Mouse (Mus musculus): ENCODE measurements around the gene Olfr624. TPM values are rescaled to one million over a fixed set of nuclear protein-coding genes. Genes with fewer than 3 reads are reported as not detected.
"Not testable (repeated sequence)": the region's sequence is repeated elsewhere in the genome, so short reads cannot be mapped to it uniquely, and the experiment has no call there.

Olfr624 gene
- 0.04 and 0.10 TPM in 2 replicates for polyA plus RNA-seq (2016; fragmentation: Nextera tagmentation; extraction: Ambion mirVana)

DNA sequence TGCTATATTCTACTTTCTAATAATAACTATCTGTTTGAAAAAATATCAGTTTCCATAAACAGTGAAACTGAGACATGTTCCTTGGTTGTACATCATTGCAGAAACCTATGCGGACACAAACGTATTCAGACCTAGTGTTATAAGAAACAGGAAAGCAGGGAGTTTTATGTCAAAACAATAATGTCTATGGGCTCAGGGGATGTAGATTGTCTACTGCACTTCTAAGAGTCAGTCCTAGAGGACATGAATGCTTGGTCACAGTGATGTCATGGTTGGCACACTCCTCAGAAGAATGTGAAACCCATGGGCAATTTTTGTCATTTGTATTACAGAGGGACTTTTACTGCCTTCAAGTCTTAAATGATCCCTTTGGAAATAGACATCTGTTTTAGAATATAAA is at the start of gene Olfr624:
Gene Olfr624 (minus strand): TSS at position 101 of the 400 bp plus-strand sequence.
- H3K27me3 ChIP-seq = no peaks in the 10 kb centered on the region
- H3K9ac ChIP-seq = no peak within 1 kb of the TSS
- ATAC-seq (ENCODE audit: insufficient number of reproducible peaks, insufficient read depth, low FRiP score, low TSS enrichment) = no peak
- no peak within 1 kb of the TSS for H3K4me2 ChIP-seq (replicated peaks)
- H3K4me3 ChIP-seq = no peak within 1 kb of the TSS
- no peaks in the 10 kb centered on the region for H3K4me1 ChIP-seq
- WGBS = 88% methylated on average over 2 of the region's 2 CpGs
- no peak within 1 kb of the TSS for H3K27ac ChIP-seq
- no peaks in the 10 kb centered on the region for H3K9me3 ChIP-seq
- H3K36me3 ChIP-seq = no peaks in the 10 kb centered on the region

DNA sequence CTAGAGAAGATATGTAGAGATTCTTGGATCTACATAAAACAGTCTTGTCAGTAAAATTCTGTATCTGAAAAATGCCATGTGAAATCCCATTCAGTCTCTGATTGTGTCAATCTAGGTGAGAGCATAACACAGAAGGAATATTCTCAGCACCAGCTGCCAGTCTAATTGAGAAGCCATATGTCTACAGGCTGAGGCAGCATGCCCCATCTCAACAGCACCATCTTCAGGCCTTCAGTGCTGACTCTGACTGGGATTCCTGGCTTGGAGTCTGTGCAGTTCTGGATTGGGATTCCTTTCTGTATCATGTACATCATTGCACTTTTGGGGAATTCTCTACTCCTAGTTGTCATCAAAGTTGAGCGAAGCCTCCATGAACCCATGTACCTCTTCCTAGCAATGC is 45.4 kb upstream of the Olfr624 start:
- H3K27me3 ChIP-seq; H3K4me1 ChIP-seq; H3K4me3 ChIP-seq; ATAC-seq (ENCODE audit: insufficient number of reproducible peaks, insufficient read depth, low FRiP score, low TSS enrichment); H3K9ac ChIP-seq; H3K27ac ChIP-seq; H3K4me2 ChIP-seq (replicated peaks); H3K36me3 ChIP-seq; H3K9me3 ChIP-seq: not testable (repeated sequence)
- 100% methylated on average over 1 of the region's 1 CpGs for WGBS

DNA sequence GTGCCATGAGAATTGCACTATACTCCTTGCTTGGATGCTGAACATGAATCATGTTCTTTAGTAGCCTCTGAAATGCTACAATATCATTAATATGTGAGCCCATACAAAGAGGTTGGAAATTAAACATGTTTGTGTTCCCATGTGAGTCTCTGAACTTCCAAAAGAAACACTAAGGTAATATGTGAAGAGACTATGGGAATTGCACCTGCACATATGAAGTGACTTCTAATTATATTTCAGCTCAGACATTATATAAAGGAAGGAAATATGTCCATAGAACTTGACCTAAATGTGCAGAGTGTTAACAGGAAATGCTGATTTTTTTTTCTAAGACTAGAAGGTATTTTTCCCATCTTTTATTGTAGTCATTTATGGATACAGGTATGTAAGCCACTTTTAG is 43.4 kb upstream of the Olfr624 start, which contains the start of gene Olfr243:
Gene Olfr243 (plus strand): TSS at position 301 of the 400 bp plus-strand sequence.
- no peak within 1 kb of the TSS for H3K27ac ChIP-seq
- H3K9ac ChIP-seq = no peak within 1 kb of the TSS
- H3K36me3 ChIP-seq = no peaks in the 10 kb centered on the region
- no peaks in the 10 kb centered on the region for H3K9me3 ChIP-seq
- H3K27me3 ChIP-seq = no peaks in the 10 kb centered on the region
- H3K4me1 ChIP-seq = no peaks in the 10 kb centered on the region
- no peak within 1 kb of the TSS for H3K4me3 ChIP-seq
- ATAC-seq (ENCODE audit: insufficient number of reproducible peaks, insufficient read depth, low FRiP score, low TSS enrichment) = no peak
- H3K4me2 ChIP-seq (replicated peaks) = no peak within 1 kb of the TSS

DNA sequence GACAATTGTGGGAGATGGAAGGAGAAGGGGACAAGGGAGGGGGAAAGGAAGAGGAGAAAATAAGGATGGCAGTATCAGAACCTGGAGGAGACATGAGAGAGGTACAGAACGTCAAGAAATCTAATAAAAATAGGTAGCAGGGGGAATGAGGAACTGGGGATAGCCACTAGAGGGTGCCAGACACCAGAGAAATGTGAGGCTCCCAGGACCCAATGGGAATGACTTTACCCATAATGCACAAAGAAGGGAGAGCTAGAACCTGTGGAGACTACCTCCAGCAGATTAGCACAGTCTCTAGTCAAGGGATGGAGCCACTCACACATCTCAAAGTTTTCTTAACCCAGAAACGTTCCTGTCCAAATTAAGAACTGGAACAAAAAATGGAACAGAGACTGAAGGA is 41.0 kb upstream of the Olfr624 start:
- ATAC-seq (ENCODE audit: insufficient number of reproducible peaks, insufficient read depth, low FRiP score, low TSS enrichment) = no peak

DNA sequence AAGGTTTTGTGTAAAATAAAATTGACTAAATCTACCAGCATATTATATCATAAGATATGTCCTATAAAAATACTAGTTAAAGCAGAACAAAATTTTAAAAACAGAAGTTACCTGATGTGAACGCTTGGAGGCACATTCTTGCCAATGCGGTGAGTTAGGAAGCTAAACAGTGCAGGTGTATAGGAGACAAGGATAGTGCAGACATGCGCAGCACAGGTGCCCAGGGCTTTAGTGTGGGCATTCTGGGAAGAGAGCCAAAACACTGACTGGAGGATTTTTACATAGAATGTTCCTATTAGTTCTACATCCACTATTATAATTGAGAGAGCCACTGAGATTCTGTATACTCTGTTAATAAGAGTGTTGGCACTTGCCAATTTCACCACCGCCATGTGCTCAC is 28.5 kb upstream of the Olfr624 start:
- Histone ChIP-seq H3K9me3 (no peaks in the 10 kb centered on the region), H3K4me3 (no peak overlapping the region), H3K4me1 (no peaks in the 10 kb centered on the region), H3K9ac (no peak overlapping the region), H3K4me2 (replicated peaks) (no peak overlapping the region), H3K36me3 (no peaks in the 10 kb centered on the region), H3K27me3 (no peaks in the 10 kb centered on the region), H3K27ac (no peak overlapping the region)
- 93% methylated on average over 4 of the region's 4 CpGs for WGBS
- ATAC-seq (ENCODE audit: insufficient number of reproducible peaks, insufficient read depth, low FRiP score, low TSS enrichment) = no peak

More for the DNA sequence above, 41.0 kb upstream of the Olfr624 start:
- no peak overlapping the region for H3K27ac ChIP-seq
- H3K4me3 ChIP-seq = no peak overlapping the region
- 26% methylated on average over 2 of the region's 2 CpGs for WGBS
- H3K27me3 ChIP-seq = no peaks in the 10 kb centered on the region
- H3K4me2 ChIP-seq (replicated peaks) = no peak overlapping the region
- H3K9me3 ChIP-seq = no peaks in the 10 kb centered on the region
- H3K4me1 ChIP-seq = no peaks in the 10 kb centered on the region
- H3K9ac ChIP-seq = no peak overlapping the region
- H3K36me3 ChIP-seq = no peaks in the 10 kb centered on the region

DNA sequence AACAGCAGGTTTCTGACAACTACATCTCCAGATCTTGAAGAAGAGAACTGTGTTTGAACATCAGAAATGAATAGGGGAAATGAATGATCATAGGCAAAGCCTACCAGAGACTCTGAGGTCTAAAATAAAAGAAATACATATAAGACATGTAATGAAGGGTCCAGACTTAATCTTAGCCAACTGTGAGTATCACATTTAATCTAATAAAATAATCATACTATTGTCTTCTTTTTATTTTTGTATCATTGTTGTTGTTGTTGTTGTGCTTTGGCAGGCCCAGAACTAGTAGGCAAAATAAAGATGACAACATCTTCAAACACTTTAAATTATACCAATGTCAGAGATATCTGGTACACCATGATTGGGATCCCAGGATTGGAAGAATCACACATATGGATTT is 11.4 kb upstream of the Olfr624 start, which contains the start of gene Olfr625-ps1:
Gene Olfr625-ps1 (plus strand): TSS at position 301 of the 400 bp plus-strand sequence.
- H3K4me1 ChIP-seq = no peaks in the 10 kb centered on the region
- H3K4me3 ChIP-seq = no peak within 1 kb of the TSS
- no peak within 1 kb of the TSS for H3K9ac ChIP-seq
- H3K27me3 ChIP-seq = no peaks in the 10 kb centered on the region
- no peaks in the 10 kb centered on the region for H3K36me3 ChIP-seq
- H3K4me2 ChIP-seq (replicated peaks) = no peak within 1 kb of the TSS
- ATAC-seq (ENCODE audit: insufficient number of reproducible peaks, insufficient read depth, low FRiP score, low TSS enrichment) = no peak
- H3K9me3 ChIP-seq = no peaks in the 10 kb centered on the region
- H3K27ac ChIP-seq = no peak within 1 kb of the TSS

DNA sequence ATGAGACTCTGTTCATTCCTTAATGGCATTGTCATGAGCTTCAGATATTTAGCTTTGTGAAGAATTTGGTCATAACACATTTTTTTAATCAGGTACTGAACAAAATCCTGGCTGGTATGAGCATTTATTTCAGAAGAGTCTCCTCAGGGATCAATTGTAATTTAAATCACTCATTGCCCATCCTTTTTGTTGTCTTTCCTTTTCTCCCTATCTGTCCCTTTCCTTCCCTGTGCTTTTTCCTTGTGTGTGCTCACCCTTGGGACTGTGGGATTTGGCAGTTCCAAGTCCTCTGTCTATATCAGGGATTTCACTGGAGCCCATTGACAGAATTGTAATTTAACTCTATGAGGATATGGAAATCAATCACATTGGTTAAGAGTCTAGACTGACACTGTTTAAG is 7.4 kb downstream of the Olfr624 start, which contains the start of gene Olfr623:
Gene Olfr623 (minus strand): TSS at position 101 of the 400 bp plus-strand sequence.
- no peak for ATAC-seq (ENCODE audit: insufficient number of reproducible peaks, insufficient read depth, low FRiP score, low TSS enrichment)
- Histone ChIP-seq H3K9me3 (no peaks in the 10 kb centered on the region), H3K4me1 (no peaks in the 10 kb centered on the region), H3K4me3 (no peak within 1 kb of the TSS), H3K4me2 (replicated peaks) (no peak within 1 kb of the TSS), H3K9ac (no peak within 1 kb of the TSS), H3K36me3 (no peaks in the 10 kb centered on the region), H3K27ac (no peak within 1 kb of the TSS), H3K27me3 (no peaks in the 10 kb centered on the region)

DNA sequence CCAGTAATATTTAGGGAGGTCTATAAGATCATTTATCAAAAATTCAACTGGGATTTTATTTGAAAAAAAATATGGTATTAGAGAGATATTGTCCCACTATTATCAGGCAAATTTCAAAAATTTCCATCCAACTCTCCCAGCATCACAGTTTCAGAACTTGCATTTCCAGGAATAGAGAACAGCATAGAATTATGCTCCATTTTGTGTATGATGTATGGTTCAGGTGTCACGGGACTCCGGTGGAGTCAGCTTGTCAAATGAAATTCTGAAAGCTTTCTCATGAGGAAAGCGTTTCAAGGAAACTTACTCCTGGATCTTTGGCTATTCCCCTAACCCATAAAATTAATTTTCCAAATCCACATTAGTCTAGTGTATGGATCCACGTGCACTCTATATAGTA is 26.9 kb downstream of the Olfr624 start:
- ATAC-seq (ENCODE audit: insufficient number of reproducible peaks, insufficient read depth, low FRiP score, low TSS enrichment) = no peak
- H3K4me1 ChIP-seq = no peaks in the 10 kb centered on the region
- H3K9ac ChIP-seq = no peak overlapping the region
- H3K27me3 ChIP-seq = no peaks in the 10 kb centered on the region
- H3K27ac ChIP-seq = no peak overlapping the region
- no peak overlapping the region for H3K4me2 ChIP-seq (replicated peaks)
- WGBS = 85% methylated on average over 4 of the region's 4 CpGs
- H3K36me3 ChIP-seq = no peaks in the 10 kb centered on the region
- no peak overlapping the region for H3K4me3 ChIP-seq
- H3K9me3 ChIP-seq = no peaks in the 10 kb centered on the region

DNA sequence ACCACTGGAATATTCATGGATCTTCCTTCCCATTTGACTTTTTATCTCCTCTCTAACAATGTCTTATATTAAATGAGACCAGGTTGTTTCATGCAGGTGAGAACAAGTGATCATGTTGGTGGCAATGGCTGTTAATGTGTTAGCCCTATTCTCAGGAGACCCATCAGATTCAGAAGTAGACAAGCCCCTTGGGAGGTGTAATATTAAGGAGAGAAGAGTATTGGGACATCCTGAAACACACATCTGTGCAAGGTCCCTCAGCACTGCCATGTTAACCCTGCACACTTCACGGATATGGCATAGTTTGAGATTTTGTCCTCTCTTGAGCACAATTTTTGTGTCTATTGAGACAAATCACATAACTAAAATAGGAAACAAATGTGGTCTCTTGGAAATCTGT is 28.4 kb downstream of the Olfr624 start, which contains the start of gene Olfr622:
Gene Olfr622 (minus strand): TSS at position 101 of the 400 bp plus-strand sequence.
- no peak for ATAC-seq (ENCODE audit: insufficient number of reproducible peaks, insufficient read depth, low FRiP score, low TSS enrichment)
- Histone ChIP-seq H3K27ac (no peak within 1 kb of the TSS), H3K4me3 (no peak within 1 kb of the TSS), H3K4me2 (replicated peaks) (no peak within 1 kb of the TSS), H3K27me3 (no peaks in the 10 kb centered on the region), H3K4me1 (no peaks in the 10 kb centered on the region), H3K36me3 (no peaks in the 10 kb centered on the region), H3K9me3 (no peaks in the 10 kb centered on the region), H3K9ac (no peak within 1 kb of the TSS)
- 69% methylated on average over 1 of the region's 1 CpGs for WGBS

DNA sequence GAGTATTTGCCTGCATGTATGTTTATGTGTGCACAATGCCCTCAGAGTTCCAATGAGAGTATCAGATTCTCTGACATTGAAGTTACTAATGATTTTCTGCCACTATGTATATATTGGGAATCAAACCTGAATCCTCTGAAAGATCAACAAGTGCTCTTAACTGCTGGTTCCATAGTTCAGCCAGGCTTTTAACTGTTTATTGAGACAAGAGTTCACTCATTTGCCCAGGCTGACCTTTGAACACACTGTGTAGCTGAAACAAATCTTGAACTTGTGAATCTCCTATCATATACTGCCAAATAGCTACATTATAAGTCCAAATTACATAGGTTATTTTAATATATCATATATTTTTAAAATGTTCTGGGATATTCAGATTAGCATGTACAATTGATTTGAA is 34.2 kb downstream of the Olfr624 start:
- H3K27ac ChIP-seq = no peak overlapping the region
- no peak overlapping the region for H3K4me3 ChIP-seq
- H3K9me3 ChIP-seq = no peaks in the 10 kb centered on the region
- no peaks in the 10 kb centered on the region for H3K4me1 ChIP-seq
- H3K4me2 ChIP-seq (replicated peaks) = no peak overlapping the region
- H3K27me3 ChIP-seq = no peaks in the 10 kb centered on the region
- H3K36me3 ChIP-seq = no peaks in the 10 kb centered on the region
- ATAC-seq (ENCODE audit: insufficient number of reproducible peaks, insufficient read depth, low FRiP score, low TSS enrichment) = no peak
- H3K9ac ChIP-seq = no peak overlapping the region

Other genes starting within 250 kb of the Olfr624 start
- gene Olfr605, start 225.8 kb downstream of the Olfr624 start, polyA plus RNA-seq (2016; fragmentation: Nextera tagmentation; extraction: Ambion mirVana) = not detected in 2 replicates
- gene Olfr606, start 222.1 kb downstream of the Olfr624 start, polyA plus RNA-seq (2016; fragmentation: Nextera tagmentation; extraction: Ambion mirVana) = not detected in 2 replicates
- not detected in 2 replicates for gene Olfr607, start 207.0 kb downstream of the Olfr624 start, polyA plus RNA-seq (2016; fragmentation: Nextera tagmentation; extraction: Ambion mirVana)
- gene Olfr608, start 201.3 kb downstream of the Olfr624 start, polyA plus RNA-seq (2016; fragmentation: Nextera tagmentation; extraction: Ambion mirVana) = not detected in 2 replicates
- gene Olfr609, start 173.1 kb downstream of the Olfr624 start, polyA plus RNA-seq (2016; fragmentation: Nextera tagmentation; extraction: Ambion mirVana) = not detected in 2 replicates
- gene Olfr610, start 159.1 kb downstream of the Olfr624 start, polyA plus RNA-seq (2016; fragmentation: Nextera tagmentation; extraction: Ambion mirVana) = not detected in 2 replicates
- gene Olfr611, start 150.3 kb downstream of the Olfr624 start, polyA plus RNA-seq (2016; fragmentation: Nextera tagmentation; extraction: Ambion mirVana) = not detected in 2 replicates
- gene Olfr612, start 128.5 kb downstream of the Olfr624 start, polyA plus RNA-seq (2016; fragmentation: Nextera tagmentation; extraction: Ambion mirVana) = not detected in 2 replicates
- gene Olfr613, start 123.1 kb downstream of the Olfr624 start, polyA plus RNA-seq (2016; fragmentation: Nextera tagmentation; extraction: Ambion mirVana) = not detected in 2 replicates
- not detected in 2 replicates for gene Olfr615, start 115.1 kb downstream of the Olfr624 start, polyA plus RNA-seq (2016; fragmentation: Nextera tagmentation; extraction: Ambion mirVana)
- gene Olfr616, start 102.0 kb downstream of the Olfr624 start, polyA plus RNA-seq (2016; fragmentation: Nextera tagmentation; extraction: Ambion mirVana) = not detected in 2 replicates
- 0.15 TPM in 1 of 2 replicates, not detected in the other for gene Olfr617, start 98.1 kb downstream of the Olfr624 start, polyA plus RNA-seq (2016; fragmentation: Nextera tagmentation; extraction: Ambion mirVana)
- gene Olfr618, start 81.1 kb downstream of the Olfr624 start, polyA plus RNA-seq (2016; fragmentation: Nextera tagmentation; extraction: Ambion mirVana) = not detected in 2 replicates
- gene Olfr619, start 70.6 kb downstream of the Olfr624 start, polyA plus RNA-seq (2016; fragmentation: Nextera tagmentation; extraction: Ambion mirVana) = not detected in 2 replicates
- gene Olfr620, start 58.7 kb downstream of the Olfr624 start, polyA plus RNA-seq (2016; fragmentation: Nextera tagmentation; extraction: Ambion mirVana) = not detected in 2 replicates
- not detected in 2 replicates for gene Olfr622, start 28.5 kb downstream of the Olfr624 start, polyA plus RNA-seq (2016; fragmentation: Nextera tagmentation; extraction: Ambion mirVana)
- gene Olfr623, start 7.5 kb downstream of the Olfr624 start, polyA plus RNA-seq (2016; fragmentation: Nextera tagmentation; extraction: Ambion mirVana) = not detected in 2 replicates
- not detected in 2 replicates for gene Olfr625-ps1, start 11.5 kb upstream of the Olfr624 start, polyA plus RNA-seq (2016; fragmentation: Nextera tagmentation; extraction: Ambion mirVana)
- gene Olfr243, start 43.5 kb upstream of the Olfr624 start, polyA plus RNA-seq (2016; fragmentation: Nextera tagmentation; extraction: Ambion mirVana) = not detected in 2 replicates
- gene Olfr628, start 59.2 kb upstream of the Olfr624 start, polyA plus RNA-seq (2016; fragmentation: Nextera tagmentation; extraction: Ambion mirVana) = not detected in 2 replicates
- gene Olfr629, start 73.8 kb upstream of the Olfr624 start, polyA plus RNA-seq (2016; fragmentation: Nextera tagmentation; extraction: Ambion mirVana) = not detected in 2 replicates
- gene Olfr630, start 86.1 kb upstream of the Olfr624 start, polyA plus RNA-seq (2016; fragmentation: Nextera tagmentation; extraction: Ambion mirVana) = not detected in 2 replicates
- gene Olfr69, start 100.4 kb upstream of the Olfr624 start, polyA plus RNA-seq (2016; fragmentation: Nextera tagmentation; extraction: Ambion mirVana) = not detected in 2 replicates
- not detected in 2 replicates for gene Olfr68, start 108.5 kb upstream of the Olfr624 start, polyA plus RNA-seq (2016; fragmentation: Nextera tagmentation; extraction: Ambion mirVana)
- not detected in 2 replicates for gene Olfr67, start 120.6 kb upstream of the Olfr624 start, polyA plus RNA-seq (2016; fragmentation: Nextera tagmentation; extraction: Ambion mirVana)
- gene Hbb-bt, start 142.8 kb upstream of the Olfr624 start, polyA plus RNA-seq (2016; fragmentation: Nextera tagmentation; extraction: Ambion mirVana) = 883 and 936 TPM in 2 replicates
- gene Hbb-bs, start 156.9 kb upstream of the Olfr624 start, polyA plus RNA-seq (2016; fragmentation: Nextera tagmentation; extraction: Ambion mirVana) = 706 and 771 TPM in 2 replicates
- gene Hbb-bh2, start 169.3 kb upstream of the Olfr624 start, polyA plus RNA-seq (2016; fragmentation: Nextera tagmentation; extraction: Ambion mirVana) = 0.32 TPM in 1 of 2 replicates, not detected in the other
- 537 and 696 TPM in 2 replicates for gene Hbb-bh1, start 172.0 kb upstream of the Olfr624 start, polyA plus RNA-seq (2016; fragmentation: Nextera tagmentation; extraction: Ambion mirVana)
- gene Hbb-y, start 182.0 kb upstream of the Olfr624 start, polyA plus RNA-seq (2016; fragmentation: Nextera tagmentation; extraction: Ambion mirVana) = 8,998 and 9,810 TPM in 2 replicates
- not detected in 2 replicates for gene Olfr66, start 215.1 kb upstream of the Olfr624 start, polyA plus RNA-seq (2016; fragmentation: Nextera tagmentation; extraction: Ambion mirVana)
- gene Olfr64, start 223.3 kb upstream of the Olfr624 start, polyA plus RNA-seq (2016; fragmentation: Nextera tagmentation; extraction: Ambion mirVana) = not detected in 2 replicates
- gene Olfr65, start 232.3 kb upstream of the Olfr624 start, polyA plus RNA-seq (2016; fragmentation: Nextera tagmentation; extraction: Ambion mirVana) = not detected in 2 replicates